Mouse (Mus musculus): Measurements from ENCODE around the gene Ripk1.

The Ripk1 gene

DNA sequence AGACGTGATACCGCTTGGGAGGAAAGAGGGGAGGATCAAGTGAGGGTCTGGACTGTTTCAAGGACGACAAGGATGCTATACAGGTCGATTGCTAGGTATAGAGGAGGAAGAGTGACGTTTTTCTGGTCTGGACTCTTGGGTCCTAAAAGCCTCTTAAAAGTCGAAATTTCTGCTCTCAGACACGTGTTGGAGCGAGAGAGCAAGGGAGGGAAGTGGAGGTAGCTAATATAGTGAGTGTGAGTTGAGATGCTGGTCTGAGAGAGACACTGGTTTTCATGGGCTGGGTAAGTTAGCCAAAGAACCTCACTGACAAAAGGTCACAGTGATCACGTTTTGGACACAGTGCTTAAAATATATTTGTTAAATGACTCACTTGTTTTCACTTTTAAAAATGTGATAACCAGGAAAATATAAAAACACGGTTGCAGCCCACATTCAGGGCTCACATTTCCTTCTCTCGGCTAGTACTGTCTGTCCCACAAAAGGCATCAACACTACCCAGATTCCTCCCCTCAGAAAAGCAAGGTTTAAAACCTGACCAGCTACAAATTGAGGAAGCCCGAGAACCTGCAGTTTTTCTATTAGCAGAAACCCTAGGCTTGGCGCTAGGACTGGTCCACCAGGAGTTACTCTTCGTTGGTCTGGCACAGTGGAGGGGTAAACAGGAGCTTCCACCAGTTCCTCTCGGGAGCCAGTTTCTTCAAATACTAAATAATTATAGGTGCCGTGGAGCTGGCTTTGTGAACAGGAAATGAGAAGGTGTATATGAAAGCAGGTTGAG, 76.5 kb downstream of the Ripk1 start:
- no peak for DNase-seq

DNA sequence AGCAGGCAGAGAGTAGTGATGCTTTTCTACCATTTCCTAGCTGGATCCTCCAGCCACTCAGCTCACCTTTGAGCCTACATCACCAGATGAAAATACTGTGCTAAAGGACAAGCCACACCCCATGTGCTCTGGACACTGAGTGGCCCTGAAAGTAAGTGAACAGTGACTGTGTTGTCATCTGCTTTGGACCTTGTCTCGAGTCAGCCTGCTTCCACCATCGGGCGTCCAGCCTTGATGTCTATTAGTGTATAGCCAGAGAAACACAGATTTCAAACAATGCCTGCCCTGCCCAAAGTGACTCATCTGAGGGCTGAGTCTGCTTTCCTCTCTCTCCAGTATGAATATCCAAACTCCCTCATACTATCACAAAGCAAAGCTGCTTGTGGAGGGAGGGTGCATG, 77.6 kb downstream of the Ripk1 start:
- DNase-seq = no peak

DNA sequence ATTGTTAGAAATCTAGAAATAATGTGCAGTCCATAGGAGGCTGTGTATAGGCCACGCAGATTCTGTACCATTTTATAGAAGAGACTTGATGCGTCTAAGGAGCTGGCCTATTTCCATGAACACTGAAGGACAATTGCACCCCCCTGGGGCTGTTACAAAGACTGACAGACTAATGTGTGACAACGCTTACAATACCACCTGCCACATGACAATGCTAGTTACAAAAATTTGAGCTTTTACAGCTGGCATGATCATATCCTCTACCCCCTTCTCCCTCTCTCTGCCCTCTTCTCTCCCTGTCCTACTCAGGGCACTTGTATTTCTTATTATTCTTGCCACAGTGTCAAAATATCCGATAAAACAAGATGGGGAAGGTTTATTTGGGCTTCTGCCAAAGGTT, 79.8 kb downstream of the Ripk1 start:
- no peak for DNase-seq

DNA sequence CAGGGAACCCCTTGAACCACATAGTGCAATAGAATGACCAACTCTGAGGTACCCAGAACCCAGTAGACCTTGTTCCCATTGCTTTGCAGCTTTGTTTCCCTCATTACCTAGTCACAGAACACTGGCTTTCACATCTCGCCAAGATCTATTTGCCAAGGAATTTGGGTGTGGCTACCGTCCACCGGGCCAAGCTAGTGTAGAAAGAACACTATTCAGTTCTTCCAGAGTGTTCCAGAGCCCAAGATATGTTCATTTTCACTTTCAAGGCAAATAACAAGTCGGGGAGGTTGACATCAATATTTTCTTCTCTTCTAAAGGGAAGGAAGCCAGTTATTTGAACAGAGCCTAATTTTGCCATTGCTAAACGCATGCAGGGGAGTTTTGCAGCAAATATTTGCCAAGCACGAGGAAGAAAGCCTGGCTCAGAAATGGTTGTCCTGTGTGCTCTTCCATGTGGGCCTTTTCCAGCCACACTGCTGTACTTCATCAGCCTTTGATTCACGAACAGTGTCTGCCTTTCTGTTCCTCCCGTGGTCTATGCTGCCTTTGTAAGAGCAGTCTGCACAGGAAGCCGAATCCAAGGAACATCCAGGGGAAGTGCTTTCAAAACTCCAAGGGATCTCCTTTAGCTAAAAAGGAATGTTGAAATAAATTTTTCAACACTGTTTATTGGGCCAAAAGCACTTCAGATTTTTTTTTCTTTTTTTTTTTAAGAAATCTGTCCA, 82.0 kb downstream of the Ripk1 start:
- no peak for DNase-seq
